Mouse (Mus musculus): ENCODE measurements around the gene Fignl1.
A peak's percentile ranks its signal among the peaks of the same experiment; 100 is the strongest.

GRCm38 (mm10) chr11:11836713-11837370, 28.1 kb upstream of the Fignl1 start:
- 0 out of 2 replicates have a peak, but pooled peaks have one; percentile 14 for TF ChIP-seq POLR2A (IDR thresholded peaks at IDR 0.05; ENCODE audit: insufficient read depth, low read depth, low read length)
- TF ChIP-seq CTCF (IDR thresholded peaks at IDR 0.05): no peak
- 0 out of 2 replicates have a peak, but pooled peaks have one; percentile 27 for TF ChIP-seq EP300 (IDR thresholded peaks at IDR 0.05; ENCODE audit: insufficient read depth, low read depth, low read length)
